Mouse (Mus musculus) embryonic fibroblast, embryonic 13.5 days (primary cell): ENCODE results near the gene Fam189a1.

Source experiments
- CTCF ChIP-seq: IDR thresholded peaks from 2 replicates; pipeline ENCODE4 v1.5.1; 2011; ENCODE audit warnings: mild to moderate bottlenecking, control low read depth, low read length, moderate library complexity, borderline replicate concordance; ENCODE audit not compliant: insufficient read depth
- POLR2A ChIP-seq: IDR thresholded peaks from 2 replicates; pipeline ENCODE4 v1.6.1; 2011; ENCODE audit warnings: low read depth, mild to moderate bottlenecking, control low read depth, low read length, moderate library complexity

GRCm38 (mm10) chr7:64905506-64905905 lies 250.9 kb downstream of the Fam189a1 start:
- TF ChIP-seq CTCF, result no peak
- no peak for TF ChIP-seq POLR2A
